ENCODE assay signal across 14 mouse cellular contexts in genomic region chr6:99818486-99818885, GRCm38 (mm10).
"Had no signal": no experiment of that assay in that cellular context is flagged by ENCODE, and none has a peak within 500 bp of the region (broad histone marks: within the 10 kb centered on the region; RNA-seq: fewer than 3 reads in every experiment).

No protein-coding gene starts in this region.

- H3K9me3 ChIP-seq: kidney, embryonic 15.5 days; limb, embryonic 10.5 days; liver, embryonic 15.5 days; lung, embryonic 15.5 days; neural tube, embryonic 12.5 days had no signal

- H3K36me3 ChIP-seq: kidney, embryonic 15.5 days; limb, embryonic 10.5 days; liver, embryonic 15.5 days; lung, embryonic 15.5 days; neural tube, embryonic 12.5 days had no signal

- DNase-seq: kidney, adult 18-20 months; kidney, postnatal 25 days; midbrain, embryonic 14.5 days; retina, postnatal 1 day; right cerebral cortex, postnatal 4 days; spleen, adult 18-20 months; thymus, postnatal 36 days had no signal

- H3K9ac ChIP-seq: kidney, embryonic 15.5 days; liver, embryonic 15.5 days; lung, embryonic 15.5 days; neural tube, embryonic 12.5 days had no signal

- H3K27ac ChIP-seq: kidney, embryonic 15.5 days; liver, embryonic 15.5 days; lung, embryonic 15.5 days; neural tube, embryonic 12.5 days had no signal

- H3K27me3 ChIP-seq: liver, embryonic 15.5 days; lung, embryonic 15.5 days had no signal

- ATAC-seq: inflammation-experienced regulatory T-cells, adult 6 months had no signal

- H3K4me3 ChIP-seq: kidney, embryonic 15.5 days; limb, embryonic 10.5 days; liver, embryonic 15.5 days; lung, embryonic 15.5 days; neural tube, embryonic 12.5 days had no signal

- H3K4me1 ChIP-seq: liver, embryonic 15.5 days; neural tube, embryonic 12.5 days had no signal

- H3K4me2 ChIP-seq: kidney, embryonic 15.5 days; liver, embryonic 11.5 days; liver, embryonic 15.5 days; lung, embryonic 15.5 days; neural tube, embryonic 12.5 days had no signal
